Mouse (Mus musculus) layer of hippocampus, postnatal 25 days (tissue): ENCODE measurements around the gene Serpinb1b. TPM values are rescaled to one million over a fixed set of nuclear protein-coding genes. Genes with fewer than 3 reads are reported as not detected.

Source experiments
- DNase-seq, 2 experiments: peaks; one replicate each; pipeline ENCODE4 v3.0.0; 2022; ENCODE audit warnings: mixed read lengths in 2 of 2, low spot score in 1 of 2; ENCODE audit errors: extremely low spot score in 1 of 2
- total RNA-seq, 2 experiments: library from RNA; stranded (reverse); gene quantifications; 2 replicates each; pipeline ENCODE4 v1.2.3; 2021

The Serpinb1b gene
- total RNA-seq, 2 experiments from 2014 or later, result 0.28 to 0.86 TPM

- no peak for DNase-seq
Measured at GRCm38 (mm10) chr13:33089566-33089965, 11.2 kb downstream of the Serpinb1b start.

- no peak for DNase-seq
Measured at GRCm38 (mm10) chr13:33090546-33090945, 12.2 kb downstream of the Serpinb1b start.

GRCm38 (mm10) chr13:33091306-33091705 is 12.9 kb downstream of the Serpinb1b start:
- DNase-seq, result no peak

- no peak for DNase-seq
Measured at GRCm38 (mm10) chr13:33095575-33095974, 17.2 kb downstream of the Serpinb1b start.

DNA sequence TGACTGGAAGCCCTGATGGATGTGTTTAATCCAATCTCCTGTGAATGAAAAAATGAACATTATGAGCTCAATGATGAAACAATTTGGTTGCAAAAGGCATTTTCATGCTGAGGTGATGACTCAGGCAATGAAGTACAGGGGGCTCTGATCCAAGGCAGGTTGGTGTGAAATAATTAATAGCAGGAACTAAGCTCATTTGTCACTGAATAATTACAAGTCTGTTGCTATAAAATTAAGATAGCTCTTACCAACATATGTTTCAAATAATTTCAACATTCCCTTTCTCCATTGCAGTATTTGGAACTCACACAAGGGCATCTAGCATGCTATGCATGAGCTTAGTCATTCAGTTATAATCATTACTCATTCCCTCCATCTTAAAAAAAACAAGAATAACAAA is 27.3 kb downstream of the Serpinb1b start:
- no peak for DNase-seq

- no peak for DNase-seq
Measured at GRCm38 (mm10) chr13:33113054-33113453, 34.7 kb downstream of the Serpinb1b start.

- DNase-seq, result peak in 1 of 2 experiments; percentile 6
Measured at GRCm38 (mm10) chr13:33137717-33138116, 59.3 kb downstream of the Serpinb1b start.

DNA sequence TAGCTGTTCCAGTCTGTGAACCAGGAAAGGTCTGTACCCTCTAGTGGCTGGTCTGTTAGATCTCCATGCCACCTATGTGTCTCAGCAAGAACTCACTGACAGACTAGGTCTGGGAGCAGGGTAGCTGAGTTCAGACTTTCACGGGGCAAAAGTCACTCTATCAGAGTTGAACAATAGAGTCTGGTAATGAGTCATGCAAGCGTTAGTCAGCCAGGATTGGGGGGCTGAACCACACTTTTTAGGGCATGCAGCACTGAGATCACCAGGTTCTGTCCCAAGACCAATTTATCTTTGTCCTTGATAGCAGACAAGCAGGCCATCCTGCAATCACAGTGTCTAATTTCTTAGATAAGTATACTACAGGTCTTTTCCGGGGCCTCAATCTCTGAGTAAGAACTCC is 63.1 kb downstream of the Serpinb1b start:
- DNase-seq, result no peak

Other genes starting within 250 kb of the Serpinb1b start
- gene Serpinb1a, start 227.4 kb upstream of the Serpinb1b start, total RNA-seq, result 1 to 10 TPM; 1.8 to 3.5 TPM
- gene Serpinb1c, start 180.4 kb upstream of the Serpinb1b start, total RNA-seq, result not detected
- 1 to 10 TPM in 1 of 2 experiments, under 1 TPM in 1; 0.99 to 1.2 TPM for gene Serpinb6b, start 113.4 kb upstream of the Serpinb1b start, total RNA-seq
- 1 to 10 TPM; 4.8 to 5.9 TPM for gene Serpinb9, start 75.3 kb upstream of the Serpinb1b start, total RNA-seq
- gene Serpinb9b, start 51.2 kb upstream of the Serpinb1b start, total RNA-seq, result not detected
- gene Serpinb9c, start 81.2 kb downstream of the Serpinb1b start, total RNA-seq, result not detected
- not detected for gene Serpinb9d, start 114.4 kb downstream of the Serpinb1b start, total RNA-seq
- not detected for gene Serpinb9e, start 171.0 kb downstream of the Serpinb1b start, total RNA-seq
- not detected for gene Serpinb9f, start 245.5 kb downstream of the Serpinb1b start, total RNA-seq